Mouse (Mus musculus): Measurements from ENCODE around the gene Il12rb1.

GRCm38 (mm10) chr8:70831517-70831916 lies 23.3 kb downstream of the Il12rb1 start:
- TF ChIP-seq POLR2A (IDR thresholded peaks at IDR 0.05; ENCODE audit: insufficient read depth, low read depth, low read length) (no peak), CTCF (IDR thresholded peaks at IDR 0.05) (no peak)
